In the genomic region with DNA sequence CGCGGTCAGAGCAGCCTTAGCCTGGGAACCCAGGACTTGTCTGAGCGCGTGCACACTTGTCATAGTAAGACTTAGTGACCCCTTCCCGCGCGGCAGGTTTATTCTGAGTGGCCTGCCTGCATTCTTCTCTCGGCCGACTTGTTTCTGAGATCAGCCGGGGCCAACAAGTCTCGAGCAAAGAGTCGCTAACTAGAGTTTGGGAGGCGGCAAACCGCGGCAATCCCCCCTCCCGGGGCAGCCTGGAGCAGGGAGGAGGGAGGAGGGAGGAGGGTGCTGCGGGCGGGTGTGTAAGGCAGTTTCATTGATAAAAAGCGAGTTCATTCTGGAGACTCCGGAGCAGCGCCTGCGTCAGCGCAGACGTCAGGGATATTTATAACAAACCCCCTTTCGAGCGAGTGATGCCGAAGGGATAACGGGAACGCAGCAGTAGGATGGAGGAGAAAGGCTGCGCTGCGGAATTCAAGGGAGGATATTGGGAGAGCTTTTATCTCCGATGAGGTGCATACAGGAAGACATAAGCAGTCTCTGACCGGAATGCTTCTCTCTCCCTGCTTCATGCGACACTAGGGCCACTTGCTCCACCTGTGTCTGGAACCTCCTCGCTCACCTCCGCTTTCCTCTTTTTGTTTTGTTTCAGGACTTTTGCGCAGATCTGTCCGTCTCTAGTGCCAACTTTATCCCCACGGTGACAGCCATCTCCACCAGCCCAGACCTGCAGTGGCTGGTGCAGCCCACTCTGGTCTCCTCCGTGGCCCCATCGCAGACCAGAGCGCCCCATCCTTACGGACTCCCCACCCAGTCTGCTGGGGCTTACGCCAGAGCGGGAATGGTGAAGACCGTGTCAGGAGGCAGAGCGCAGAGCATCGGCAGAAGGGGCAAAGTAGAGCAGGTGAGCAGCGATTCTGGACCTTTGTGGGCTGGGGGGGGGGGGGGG, we compare ENCODE assay signal across 8 mouse cellular contexts. TPM values are rescaled to one million over a fixed set of nuclear protein-coding genes. Genes with fewer than 3 reads are reported as not detected.
DNase-seq lines count a peak whose midpoint lies in the region; ATAC-seq and TF ChIP-seq lines count a peak whose summit lies in the region.

No protein-coding gene starts in this region.

- TF ChIP-seq CTCF in MEL (IDR thresholded peaks at IDR 0.05 in 2 of 3, conservative IDR thresholded peaks at IDR 0.05 in 1 of 3; ENCODE audit: control insufficient read depth in 1 of 3, insufficient read depth in 1 of 3, low read depth in 2 of 3, low read length in 3 of 3, poor library complexity in 1 of 3, severe bottlenecking in 1 of 3): no peak

- no peak for TF ChIP-seq EP300 in MEL (IDR thresholded peaks at IDR 0.05; ENCODE audit: low read depth in 1 of 2, low read length in 2 of 2)

- no peaks in the 10 kb centered on the region for H3K9me3 ChIP-seq in MEL (replicated peaks; ENCODE audit: insufficient read depth, low read length)
- H3K9me3 ChIP-seq in forebrain, embryonic 13.5 days (replicated peaks): no peaks in the 10 kb centered on the region

- peak overlapping the region; percentile 75 for H3K9ac ChIP-seq in MEL (ENCODE audit: control insufficient read depth, low read depth, low read length, poor library complexity, severe bottlenecking)
- H3K9ac ChIP-seq in forebrain, embryonic 13.5 days: peak overlapping the region; percentile 62

- peaks cover 6 to 7% of the 10 kb centered on the region in 2 experiments for H3K27me3 ChIP-seq in MEL (ENCODE audit: control insufficient read depth in 1 of 2, insufficient read depth in 2 of 2, low read length in 2 of 2)
- H3K27me3 ChIP-seq in forebrain, embryonic 13.5 days: peaks cover 34% of the 10 kb centered on the region

- no peaks in the 10 kb centered on the region for H3K79me2 ChIP-seq in MEL (ENCODE audit: control insufficient read depth, insufficient read depth, low read length, poor library complexity)

- no peak for TF ChIP-seq POLR2A in MEL (IDR thresholded peaks at IDR 0.05; ENCODE audit: control insufficient read depth in 1 of 2, insufficient read depth in 1 of 2, low read depth in 1 of 2, low read length in 2 of 2, poor library complexity in 1 of 2)

- H3K4me2 ChIP-seq in forebrain, embryonic 13.5 days: peak overlapping the region; percentile 100

- peak overlapping the region; percentile 52; the same call in 1 of the 2 replicates for H3K27ac ChIP-seq in MEL (ENCODE audit: control insufficient read depth, low read depth, low read length)
- peak overlapping the region; percentile 87 for H3K27ac ChIP-seq in brown adipose tissue, adult 24 weeks (replicated peaks; ENCODE audit: low read depth, low read length)
- H3K27ac ChIP-seq in forebrain, embryonic 13.5 days: peak overlapping the region; percentile 14; the same call in 1 of the 2 replicates

- peak overlapping the region; percentile 55 to 79 for H3K4me3 ChIP-seq in MEL (ENCODE audit: control insufficient read depth in 1 of 2, insufficient read depth in 1 of 2, low read depth in 2 of 2, low read length in 2 of 2)
- peak overlapping the region; percentile 91 for H3K4me3 ChIP-seq in brown adipose tissue, adult 24 weeks (ENCODE audit: insufficient read depth, low read depth, low read length)
- H3K4me3 ChIP-seq in forebrain, embryonic 13.5 days: peak overlapping the region; percentile 54

- under 1% methylated on average over 47 of the region's 49 CpGs for WGBS in forebrain, embryonic 13.5 days

- ATAC-seq in forebrain, embryonic 13.5 days: peak; percentile 44

- no peak for TF ChIP-seq RAD21 in MEL (IDR thresholded peaks at IDR 0.05; ENCODE audit: low read depth, low read length)

- peaks cover 0 to 15% of the 10 kb centered on the region in 2 experiments; a peak in 2 of 4 replicates for H3K36me3 ChIP-seq in MEL (ENCODE audit: control insufficient read depth in 1 of 2, insufficient read depth in 2 of 2, low read length in 2 of 2)
- no peaks in the 10 kb centered on the region for H3K36me3 ChIP-seq in forebrain, embryonic 13.5 days (ENCODE audit: poor library complexity, severe bottlenecking)

- peak; percentile 77 for DNase-seq in MEL (ENCODE audit: low read depth, low spot score)
- DNase-seq in heart, postnatal 4 days: peak; percentile 76
- DNase-seq in layer of hippocampus, postnatal 36 days: peak; percentile 49 to 60
- DNase-seq in lung, postnatal 14 days: peak; percentile 60
- peak; percentile 78 to 86 for DNase-seq in right cerebral cortex, adult 2 months (ENCODE audit: low spot score in 2 of 2)
- DNase-seq in ovary, postnatal 10 days (ENCODE audit: low spot score): no peak

- peaks cover 0 to 14% of the 10 kb centered on the region in 2 experiments; a peak in 2 of 4 replicates for H3K4me1 ChIP-seq in MEL (ENCODE audit: control insufficient read depth in 1 of 2, insufficient read depth in 2 of 2, low read length in 2 of 2)
- 0 out of 2 replicates have a peak, but pooled peaks cover 3% of the 10 kb centered on the region for H3K4me1 ChIP-seq in brown adipose tissue, adult 24 weeks (ENCODE audit: control insufficient read depth, insufficient read depth, insufficient read length, low read length)
- peaks cover 40% of the 10 kb centered on the region for H3K4me1 ChIP-seq in forebrain, embryonic 13.5 days

TF ChIP-seq in MEL, 35 proteins besides CTCF, POLR2A, EP300 and RAD21:
- peak; percentile 82; the same call in 1 of the 2 replicates for TF ChIP-seq MAZ (IDR thresholded peaks at IDR 0.05; ENCODE audit: low read depth, low read length)
- TF ChIP-seq ZC3H11A (IDR thresholded peaks at IDR 0.05; ENCODE audit: low read depth, low read length): no peak
- peak; percentile 34; the same call in 1 of the 2 replicates for TF ChIP-seq ETS1 (IDR thresholded peaks at IDR 0.05; ENCODE audit: low read depth, low read length)
- 0 out of 2 replicates have a peak, but pooled peaks have one; percentile 49 for TF ChIP-seq NRF1 (IDR thresholded peaks at IDR 0.05; ENCODE audit: insufficient read depth, low read depth, low read length, poor library complexity, severe bottlenecking)
- TF ChIP-seq SMC3 (IDR thresholded peaks at IDR 0.05; ENCODE audit: low read depth, low read length): no peak
- peak; percentile 59 for TF ChIP-seq MXI1 (IDR thresholded peaks at IDR 0.05; ENCODE audit: low read depth, low read length)
- TF ChIP-seq MAFK (IDR thresholded peaks at IDR 0.05; ENCODE audit: borderline replicate concordance, low read depth, low read length): no peak

RNA-seq across cellular contexts. Expression of a gene that starts 0.9 kb away (rescaled TPM):
- 0.56 and 1.4 TPM in 2 replicates for total RNA-seq in MEL (2012; rRNA removed)
- polyA plus RNA-seq in MEL (2012; ENCODE audit: insufficient read depth in 1 of 2, insufficient read length in 2 of 2, low read depth in 1 of 2, low replicate concordance in 2 of 2, missing spikeins in 1 of 2): under 1 TPM in 1 of 2 experiments, not detected in 1; 0.81 TPM
- 10.7 and 154 TPM in 2 replicates for polyA plus RNA-seq in brown adipose tissue, adult 24 weeks (2012; ENCODE audit: insufficient read depth, insufficient read length, missing spikeins)
- 1.1 and 1.2 TPM in 2 replicates for polyA plus RNA-seq in forebrain, embryonic 13.5 days (2015; fragmentation: Nextera tagmentation; extraction: Ambion mirVana)
- 1 to 10 TPM; 5.6 to 9.9 TPM for total RNA-seq in heart, postnatal 4 days (2021)
- total RNA-seq in layer of hippocampus, postnatal 36 days (2021): 10 to 100 TPM; 14.6 to 17.2 TPM

Comparison
In these comparisons a context has a peak if more than half of its experiments do, and no peak if none do; other contexts are left out.
1. H3K27ac ChIP-seq: peak in every context shown above with its lines; median percentile 87 in brown adipose tissue, adult 24 weeks; 52 in MEL; 14 in forebrain, embryonic 13.5 days.